8 mouse cellular contexts compared by ENCODE assay signal in genomic region chr11:69389531-69390399, GRCm38 (mm10). TPM values are rescaled to one million over a fixed set of nuclear protein-coding genes. Genes with fewer than 3 reads are reported as not detected.
DNase-seq lines count a peak whose midpoint lies in the region; ATAC-seq and TF ChIP-seq lines count a peak whose summit lies in the region.

No protein-coding gene starts in this region.

- H3K4me1 ChIP-seq in hindbrain, embryonic 11.5 days (replicated peaks; ENCODE audit: control insufficient read depth, insufficient read depth, low read length) = peaks cover 3% of the 10 kb centered on the region; the same call in 1 of the 2 replicates
- H3K4me1 ChIP-seq in hindbrain, embryonic 14.5 days (replicated peaks; ENCODE audit: control insufficient read depth, insufficient read depth, low read length) = peaks cover 6% of the 10 kb centered on the region; the same call in 1 of the 2 replicates
- peaks cover 13% of the 10 kb centered on the region for H3K4me1 ChIP-seq in embryonic facial prominence, embryonic 13.5 days
- H3K4me1 ChIP-seq in lung, embryonic 14.5 days (ENCODE audit: insufficient read depth) = no peaks in the 10 kb centered on the region
- peaks cover 3% of the 10 kb centered on the region for H3K4me1 ChIP-seq in thymus, adult 2 months (replicated peaks; ENCODE audit: control insufficient read depth, insufficient read depth, low read length)

- WGBS in hindbrain, embryonic 11.5 days = 67% methylated on average over 14 of the region's 14 CpGs
- 64% methylated on average over 14 of the region's 14 CpGs for WGBS in hindbrain, embryonic 14.5 days
- WGBS in embryonic facial prominence, embryonic 13.5 days = 55% methylated on average over 14 of the region's 14 CpGs
- WGBS in lung, embryonic 14.5 days = 63% methylated on average over 14 of the region's 14 CpGs
- 75% methylated on average over 14 of the region's 14 CpGs for WGBS in thymus, adult 2 months

- no peak for TF ChIP-seq POLR2A in thymus, adult 2 months (IDR thresholded peaks at IDR 0.05; ENCODE audit: control insufficient read depth, extremely low read depth, insufficient read depth, low read length, poor library complexity)

- no peak for TF ChIP-seq CTCF in lung, embryonic 14.5 days (IDR thresholded peaks at IDR 0.05; ENCODE audit: low read depth)
- TF ChIP-seq CTCF in thymus, adult 2 months (IDR thresholded peaks at IDR 0.05; ENCODE audit: borderline replicate concordance, control insufficient read depth, extremely low read depth, insufficient read depth, low read length, poor library complexity) = no peak

- no peak overlapping the region for H3K9ac ChIP-seq in hindbrain, embryonic 11.5 days (ENCODE audit: low read depth, low read length)
- H3K9ac ChIP-seq in hindbrain, embryonic 14.5 days = no peak overlapping the region
- H3K9ac ChIP-seq in embryonic facial prominence, embryonic 13.5 days = no peak overlapping the region
- H3K9ac ChIP-seq in lung, embryonic 14.5 days = no peak overlapping the region

- H3K36me3 ChIP-seq in hindbrain, embryonic 11.5 days (ENCODE audit: control insufficient read depth, insufficient read depth, low read length) = no peaks in the 10 kb centered on the region
- H3K36me3 ChIP-seq in hindbrain, embryonic 14.5 days (replicated peaks; ENCODE audit: control insufficient read depth, insufficient read depth) = no peaks in the 10 kb centered on the region
- H3K36me3 ChIP-seq in embryonic facial prominence, embryonic 13.5 days = peaks cover 5% of the 10 kb centered on the region; the same call in 1 of the 2 replicates
- H3K36me3 ChIP-seq in lung, embryonic 14.5 days (ENCODE audit: insufficient read depth) = no peaks in the 10 kb centered on the region
- no peaks in the 10 kb centered on the region for H3K36me3 ChIP-seq in thymus, adult 2 months (ENCODE audit: control insufficient read depth, insufficient read depth, low read length)

- H3K27me3 ChIP-seq in hindbrain, embryonic 11.5 days (ENCODE audit: control insufficient read depth, insufficient read depth, low read length) = no peaks in the 10 kb centered on the region
- no peaks in the 10 kb centered on the region for H3K27me3 ChIP-seq in hindbrain, embryonic 14.5 days (ENCODE audit: control insufficient read depth, insufficient read depth, low read length)
- H3K27me3 ChIP-seq in embryonic facial prominence, embryonic 13.5 days = no peaks in the 10 kb centered on the region
- H3K27me3 ChIP-seq in lung, embryonic 14.5 days (ENCODE audit: insufficient read depth, low read length) = no peaks in the 10 kb centered on the region
- no peaks in the 10 kb centered on the region for H3K27me3 ChIP-seq in thymus, adult 2 months (ENCODE audit: control insufficient read depth, insufficient read depth, low read length)

- no peak overlapping the region for H3K27ac ChIP-seq in hindbrain, embryonic 11.5 days (ENCODE audit: low read depth, low read length)
- no peak overlapping the region for H3K27ac ChIP-seq in hindbrain, embryonic 14.5 days
- peak overlapping the region; percentile 11; the same call in 1 of the 2 replicates for H3K27ac ChIP-seq in embryonic facial prominence, embryonic 13.5 days
- H3K27ac ChIP-seq in lung, embryonic 14.5 days (ENCODE audit: low read depth) = no peak overlapping the region
- H3K27ac ChIP-seq in thymus, adult 2 months (ENCODE audit: control insufficient read depth, insufficient read depth, low read length) = no peak overlapping the region

- H3K9me3 ChIP-seq in hindbrain, embryonic 11.5 days (ENCODE audit: control insufficient read depth, low read length) = no peaks in the 10 kb centered on the region
- H3K9me3 ChIP-seq in hindbrain, embryonic 14.5 days (ENCODE audit: control insufficient read depth, low read length) = no peaks in the 10 kb centered on the region
- H3K9me3 ChIP-seq in embryonic facial prominence, embryonic 13.5 days = no peaks in the 10 kb centered on the region
- no peaks in the 10 kb centered on the region for H3K9me3 ChIP-seq in lung, embryonic 14.5 days (ENCODE audit: low read depth, low read length)

- H3K4me2 ChIP-seq in hindbrain, embryonic 11.5 days (replicated peaks; ENCODE audit: low read depth, low read length) = no peak overlapping the region
- no peak overlapping the region for H3K4me2 ChIP-seq in hindbrain, embryonic 14.5 days (replicated peaks)
- 0 out of 2 replicates have a peak overlapping the region, but pooled peaks have one; percentile 5 for H3K4me2 ChIP-seq in embryonic facial prominence, embryonic 13.5 days
- H3K4me2 ChIP-seq in lung, embryonic 14.5 days = no peak overlapping the region

- H3K4me3 ChIP-seq in hindbrain, embryonic 11.5 days (ENCODE audit: low read depth, low read length) = no peak overlapping the region
- H3K4me3 ChIP-seq in hindbrain, embryonic 14.5 days (replicated peaks; ENCODE audit: low read length) = no peak overlapping the region
- no peak overlapping the region for H3K4me3 ChIP-seq in embryonic facial prominence, embryonic 13.5 days
- H3K4me3 ChIP-seq in lung, embryonic 14.5 days (ENCODE audit: low read depth, low read length) = no peak overlapping the region
- no peak overlapping the region for H3K4me3 ChIP-seq in thymus, adult 2 months (ENCODE audit: control insufficient read depth, insufficient read depth, low read length)

- peak; percentile 30; the same call in 1 of the 2 replicates for ATAC-seq in hindbrain, embryonic 11.5 days (ENCODE audit: low FRiP score)
- ATAC-seq in hindbrain, embryonic 14.5 days (ENCODE audit: low FRiP score) = no peak
- no peak for ATAC-seq in embryonic facial prominence, embryonic 13.5 days (ENCODE audit: insufficient number of reproducible peaks, insufficient read depth, low FRiP score, low TSS enrichment, low read depth)
- peak; percentile 13; the same call in 1 of the 2 replicates for ATAC-seq in lung, embryonic 14.5 days (ENCODE audit: insufficient read depth)

- DNase-seq in hindbrain, embryonic 11.5 days (ENCODE audit: low spot score) = no peak
- DNase-seq in hindbrain, embryonic 14.5 days (ENCODE audit: low spot score) = no peak
- DNase-seq in spleen, postnatal 10 days (ENCODE audit: low spot score in 2 of 2) = peak; percentile 11 to 15
- no peak for DNase-seq in spleen, adult 18-20 months
- DNase-seq in lung, embryonic 14.5 days = no peak
- DNase-seq in thymus, adult 2 months = no peak
- no peak for DNase-seq in thymus, postnatal 25 days

RNA-seq across cellular contexts. Expression of gene Naa38, which starts 5.5 kb away (rescaled TPM):
- 120 and 124 TPM in 2 replicates for polyA plus RNA-seq in hindbrain, embryonic 11.5 days (2014; fragmentation: Nextera tagmentation; extraction: Ambion mirVana)
- polyA plus RNA-seq in hindbrain, embryonic 14.5 days (2014; fragmentation: Nextera tagmentation; extraction: Ambion mirVana) = 117 and 130 TPM in 2 replicates
- 145 and 150 TPM in 2 replicates for polyA plus RNA-seq in embryonic facial prominence, embryonic 13.5 days (2015; fragmentation: Nextera tagmentation; extraction: Ambion mirVana)
- polyA plus RNA-seq in lung, embryonic 14.5 days (2014; fragmentation: Nextera tagmentation; extraction: Ambion mirVana) = 169 and 173 TPM in 2 replicates
- polyA plus RNA-seq in thymus, adult 2 months (2012; rRNA removed) = 139 and 170 TPM in 2 replicates

RNA-seq across cellular contexts. Expression of gene Cyb5d1, which starts 5.7 kb away (rescaled TPM):
- polyA plus RNA-seq in hindbrain, embryonic 11.5 days (2014; fragmentation: Nextera tagmentation; extraction: Ambion mirVana) = 32.7 and 45.2 TPM in 2 replicates
- 23.9 and 26.7 TPM in 2 replicates for polyA plus RNA-seq in hindbrain, embryonic 14.5 days (2014; fragmentation: Nextera tagmentation; extraction: Ambion mirVana)
- 43.4 and 46.5 TPM in 2 replicates for polyA plus RNA-seq in embryonic facial prominence, embryonic 13.5 days (2015; fragmentation: Nextera tagmentation; extraction: Ambion mirVana)
- 26.8 and 27.2 TPM in 2 replicates for polyA plus RNA-seq in lung, embryonic 14.5 days (2014; fragmentation: Nextera tagmentation; extraction: Ambion mirVana)
- polyA plus RNA-seq in thymus, adult 2 months (2012; rRNA removed) = 37.2 and 41.5 TPM in 2 replicates

RNA-seq across cellular contexts. Expression of gene Tmem88, which starts 8.3 kb away (rescaled TPM):
- 15.7 and 17.1 TPM in 2 replicates for polyA plus RNA-seq in hindbrain, embryonic 11.5 days (2014; fragmentation: Nextera tagmentation; extraction: Ambion mirVana)
- 5.4 and 7.7 TPM in 2 replicates for polyA plus RNA-seq in hindbrain, embryonic 14.5 days (2014; fragmentation: Nextera tagmentation; extraction: Ambion mirVana)
- polyA plus RNA-seq in embryonic facial prominence, embryonic 13.5 days (2015; fragmentation: Nextera tagmentation; extraction: Ambion mirVana) = 13.2 and 16.4 TPM in 2 replicates
- polyA plus RNA-seq in lung, embryonic 14.5 days (2014; fragmentation: Nextera tagmentation; extraction: Ambion mirVana) = 37.5 and 39.1 TPM in 2 replicates
- 7.3 and 9.3 TPM in 2 replicates for polyA plus RNA-seq in thymus, adult 2 months (2012; rRNA removed)

RNA-seq across cellular contexts. Expression of gene Chd3, which starts 20.6 kb away (rescaled TPM):
- polyA plus RNA-seq in hindbrain, embryonic 11.5 days (2014; fragmentation: Nextera tagmentation; extraction: Ambion mirVana) = 44.3 and 57.1 TPM in 2 replicates
- polyA plus RNA-seq in hindbrain, embryonic 14.5 days (2014; fragmentation: Nextera tagmentation; extraction: Ambion mirVana) = 67.5 and 76.6 TPM in 2 replicates
- polyA plus RNA-seq in embryonic facial prominence, embryonic 13.5 days (2015; fragmentation: Nextera tagmentation; extraction: Ambion mirVana) = 135 and 142 TPM in 2 replicates
- polyA plus RNA-seq in lung, embryonic 14.5 days (2014; fragmentation: Nextera tagmentation; extraction: Ambion mirVana) = 57.3 and 59.9 TPM in 2 replicates
- polyA plus RNA-seq in thymus, adult 2 months (2012; rRNA removed) = 278 and 280 TPM in 2 replicates

RNA-seq across cellular contexts. Expression of gene Kdm6b, which starts 23.7 kb away (rescaled TPM):
- polyA plus RNA-seq in hindbrain, embryonic 11.5 days (2014; fragmentation: Nextera tagmentation; extraction: Ambion mirVana) = 33.7 and 40.9 TPM in 2 replicates
- polyA plus RNA-seq in hindbrain, embryonic 14.5 days (2014; fragmentation: Nextera tagmentation; extraction: Ambion mirVana) = 26.8 and 33.0 TPM in 2 replicates
- 41.3 and 43.1 TPM in 2 replicates for polyA plus RNA-seq in embryonic facial prominence, embryonic 13.5 days (2015; fragmentation: Nextera tagmentation; extraction: Ambion mirVana)
- 22.9 and 24.4 TPM in 2 replicates for polyA plus RNA-seq in lung, embryonic 14.5 days (2014; fragmentation: Nextera tagmentation; extraction: Ambion mirVana)
- 61.0 and 77.3 TPM in 2 replicates for polyA plus RNA-seq in thymus, adult 2 months (2012; rRNA removed)

Comparison
In these comparisons a context has a peak if more than half of its experiments do, and no peak if none do; other contexts are left out.
1. ATAC-seq: peak in hindbrain, embryonic 11.5 days (single experiment) and lung, embryonic 14.5 days (single experiment); none in hindbrain, embryonic 14.5 days (single experiment) and embryonic facial prominence, embryonic 13.5 days (single experiment).
2. DNase-seq: peak in spleen, postnatal 10 days (2 of 2); none in hindbrain, embryonic 11.5 days (single experiment), hindbrain, embryonic 14.5 days (single experiment), spleen, adult 18-20 months (0 of 2), lung, embryonic 14.5 days (single experiment), thymus, adult 2 months (single experiment) and thymus, postnatal 25 days (single experiment).